Mouse (Mus musculus): ENCODE results near the gene Trpv4. TPM values are rescaled to one million over a fixed set of nuclear protein-coding genes. Genes with fewer than 3 reads are reported as not detected.

The Trpv4 gene
- polyA plus RNA-seq, 1 experiment, result 0.14 TPM

GRCm38 (mm10) chr5:114680676-114681285 is 22.6 kb upstream of the Trpv4 start:
- no peak for TF ChIP-seq GATA1 (IDR thresholded peaks at IDR 0.05; ENCODE audit: low read length)

GRCm38 (mm10) chr5:114679841-114680591 is 21.8 kb upstream of the Trpv4 start:
- no peak for TF ChIP-seq GATA1 (IDR thresholded peaks at IDR 0.05; ENCODE audit: low read length)

GRCm38 (mm10) chr5:114674594-114674993 is 16.4 kb upstream of the Trpv4 start:
- no peak for TF ChIP-seq GATA1 (IDR thresholded peaks at IDR 0.05; ENCODE audit: low read length)

GRCm38 (mm10) chr5:114673114-114673513 is 14.9 kb upstream of the Trpv4 start:
- no peak for TF ChIP-seq GATA1 (IDR thresholded peaks at IDR 0.05; ENCODE audit: low read length)

GRCm38 (mm10) chr5:114669014-114669413 is 10.8 kb upstream of the Trpv4 start:
- TF ChIP-seq GATA1 (IDR thresholded peaks at IDR 0.05; ENCODE audit: low read length), result no peak

- TF ChIP-seq GATA1 (IDR thresholded peaks at IDR 0.05; ENCODE audit: low read length), result no peak
Observed at GRCm38 (mm10) chr5:114667228-114667856, 9.1 kb upstream of the Trpv4 start.

- TF ChIP-seq GATA1 (IDR thresholded peaks at IDR 0.05; ENCODE audit: low read length), result no peak
Observed at GRCm38 (mm10) chr5:114666659-114667058, 8.4 kb upstream of the Trpv4 start.

GRCm38 (mm10) chr5:114664750-114665149 is 6.5 kb upstream of the Trpv4 start:
- TF ChIP-seq GATA1 (IDR thresholded peaks at IDR 0.05; ENCODE audit: low read length), result no peak

GRCm38 (mm10) chr5:114664139-114664538 is 5.9 kb upstream of the Trpv4 start:
- no peak for TF ChIP-seq GATA1 (IDR thresholded peaks at IDR 0.05; ENCODE audit: low read length)

GRCm38 (mm10) chr5:114661029-114661428 is 2.8 kb upstream of the Trpv4 start:
- TF ChIP-seq GATA1 (IDR thresholded peaks at IDR 0.05; ENCODE audit: low read length), result no peak

- TF ChIP-seq GATA1 (IDR thresholded peaks at IDR 0.05; ENCODE audit: low read length), result no peak
Observed at GRCm38 (mm10) chr5:114657426-114657825, 795 bp downstream of the Trpv4 start.

- TF ChIP-seq GATA1 (IDR thresholded peaks at IDR 0.05; ENCODE audit: low read length), result no peak
Observed at GRCm38 (mm10) chr5:114656305-114656704, 1.9 kb downstream of the Trpv4 start.

- no peak for TF ChIP-seq GATA1 (IDR thresholded peaks at IDR 0.05; ENCODE audit: low read length)
Observed at GRCm38 (mm10) chr5:114655721-114656120, 2.5 kb downstream of the Trpv4 start.

- no peak for TF ChIP-seq GATA1 (IDR thresholded peaks at IDR 0.05; ENCODE audit: low read length)
Observed at GRCm38 (mm10) chr5:114653656-114654437, 4.4 kb downstream of the Trpv4 start.

GRCm38 (mm10) chr5:114651449-114651848 is 6.8 kb downstream of the Trpv4 start:
- no peak for TF ChIP-seq GATA1 (IDR thresholded peaks at IDR 0.05; ENCODE audit: low read length)

- no peak for TF ChIP-seq GATA1 (IDR thresholded peaks at IDR 0.05; ENCODE audit: low read length)
Observed at GRCm38 (mm10) chr5:114651002-114651401, 7.2 kb downstream of the Trpv4 start.
